Mouse (Mus musculus) spleen, adult 2 months (tissue): ENCODE measurements around the gene Hsph1. TPM values are rescaled to one million over a fixed set of nuclear protein-coding genes. Genes with fewer than 3 reads are reported as not detected.
A peak's percentile ranks its signal among the peaks of the same experiment; 100 is the strongest.

Experiments
- DNase-seq, 2 experiments: peaks; one replicate each; pipeline versions ENCODE4 v3.0.0 to v3.0.0-alpha.2; 2012 to 2021; ENCODE audit warnings: low spot score in 2 of 2, low read depth in 1 of 2
- H3K27ac ChIP-seq: fragments of 200-500 bp; 2 replicates; pipeline ENCODE4 v1.5.1; 2012; ENCODE audit warnings: low read length, inconsistent platforms; ENCODE audit not compliant: insufficient read depth
- H3K27me3 ChIP-seq: fragments of 200-500 bp; 2 replicates; pipeline ENCODE4 v1.6.1; 2012; ENCODE audit warnings: mild to moderate bottlenecking, moderate library complexity, low read length, inconsistent platforms; ENCODE audit not compliant: control insufficient read depth, insufficient read depth
- H3K36me3 ChIP-seq: fragments of 200-500 bp; 2 replicates; pipeline ENCODE4 v1.6.1; 2012; ENCODE audit warnings: mild to moderate bottlenecking, low read length, inconsistent platforms; ENCODE audit not compliant: control insufficient read depth, insufficient read depth
- H3K4me1 ChIP-seq: fragments of 200-500 bp; 2 replicates; pipeline ENCODE4 v1.6.1; 2011; ENCODE audit warnings: inconsistent platforms; ENCODE audit not compliant: control insufficient read depth, insufficient read depth, insufficient read length
- H3K4me3 ChIP-seq: fragments of 200-500 bp; 2 replicates; pipeline ENCODE4 v1.5.1; 2011; ENCODE audit warnings: mild to moderate bottlenecking, inconsistent platforms; ENCODE audit not compliant: insufficient read depth, insufficient read length; ENCODE audit errors: extremely low read depth
- CTCF ChIP-seq: fragments of 200-500 bp; IDR thresholded peaks from 2 replicates; pipeline ENCODE4 v1.5.1; 2011; ENCODE audit warnings: mild to moderate bottlenecking, inconsistent platforms; ENCODE audit not compliant: insufficient read depth, insufficient read length, insufficient replicate concordance; ENCODE audit errors: extremely low read depth
- POLR2A ChIP-seq: fragments of 200-500 bp; IDR thresholded peaks from 2 replicates; pipeline ENCODE4 v1.6.1; 2011; ENCODE audit warnings: low read depth, low read length, inconsistent platforms
- WGBS: fragments of 180-500 bp; shearing (Covaris S2); methylation state at CpG from one replicate; pipeline ENCODE4 v1.1.7; 2018; 5-methylcytosine and 5-hydroxymethylcytosine counted together
- polyA plus RNA-seq: library from polyadenylated mRNA; depleted of rRNA; stranded (reverse); fragments of >200 nt; gene quantifications from 2 replicates; pipeline ENCODE4 v1.2.3, GENCODE M21; 2012; rRNA removed

The Hsph1 gene
- 7.7 and 9.5 TPM in 2 replicates for polyA plus RNA-seq

GRCm38 (mm10) chr5:149636075-149636920, at the start of gene Hsph1:
TSS of gene Hsph1 (minus strand) at chr5:149636376.
- H3K4me1 ChIP-seq, result peaks cover 2% of the 10 kb centered on the region; the same call in 1 of the 2 replicates
- peak; percentile 80 for TF ChIP-seq POLR2A
- no peak for TF ChIP-seq CTCF
- under 1% methylated on average over 60 of the region's 60 CpGs for WGBS
- H3K36me3 ChIP-seq, result peaks cover 8% of the 10 kb centered on the region
- peak; percentile 98 for DNase-seq
- H3K27ac ChIP-seq, result peak within 1 kb of the TSS; percentile 94
- H3K4me3 ChIP-seq, result peak within 1 kb of the TSS; percentile 87
- no peaks in the 10 kb centered on the region for H3K27me3 ChIP-seq

GRCm38 (mm10) chr5:149680946-149681345, 44.8 kb upstream of the Hsph1 start:
- Histone ChIP-seq H3K27ac (no peak overlapping the region), H3K36me3 (no peaks in the 10 kb centered on the region), H3K27me3 (no peaks in the 10 kb centered on the region; the same call in 1 of the 2 replicates), H3K4me1 (peaks cover 8% of the 10 kb centered on the region; the same call in 1 of the 2 replicates), H3K4me3 (no peak overlapping the region)
- no peak for TF ChIP-seq POLR2A
- no peak for TF ChIP-seq CTCF
- no peak for DNase-seq
- 80% methylated on average over 5 of the region's 5 CpGs for WGBS

GRCm38 (mm10) chr5:149679886-149680285, 43.7 kb upstream of the Hsph1 start:
- TF ChIP-seq POLR2A (no peak), CTCF (no peak)

GRCm38 (mm10) chr5:149679362-149679761, 43.2 kb upstream of the Hsph1 start:
- 45% methylated on average over 12 of the region's 12 CpGs for WGBS
- Histone ChIP-seq H3K27me3 (no peaks in the 10 kb centered on the region; the same call in 1 of the 2 replicates), H3K4me3 (no peak overlapping the region), H3K4me1 (peaks cover 8% of the 10 kb centered on the region; the same call in 1 of the 2 replicates), H3K36me3 (no peaks in the 10 kb centered on the region), H3K27ac (no peak overlapping the region)
- TF ChIP-seq CTCF (no peak), POLR2A (no peak)
- no peak for DNase-seq

More at GRCm38 (mm10) chr5:149679886-149680285, 43.7 kb upstream of the Hsph1 start:
- no peaks in the 10 kb centered on the region; the same call in 1 of the 2 replicates for H3K27me3 ChIP-seq
- 90% methylated on average over 7 of the region's 7 CpGs for WGBS
- H3K27ac ChIP-seq, result no peak overlapping the region
- no peaks in the 10 kb centered on the region for H3K36me3 ChIP-seq
- DNase-seq, result no peak
- no peak overlapping the region for H3K4me3 ChIP-seq
- H3K4me1 ChIP-seq, result peaks cover 8% of the 10 kb centered on the region; the same call in 1 of the 2 replicates

- DNase-seq, result peak in 1 of 2 experiments; percentile 5
- Histone ChIP-seq H3K36me3 (no peaks in the 10 kb centered on the region), H3K27ac (no peak overlapping the region), H3K4me1 (peaks cover 8% of the 10 kb centered on the region; the same call in 1 of the 2 replicates), H3K27me3 (no peaks in the 10 kb centered on the region; the same call in 1 of the 2 replicates), H3K4me3 (peak overlapping the region; percentile 99)
- WGBS, result 13% methylated on average over 15 of the region's 15 CpGs
- TF ChIP-seq CTCF, result no peak
- no peak for TF ChIP-seq POLR2A
These were observed 42.8 kb upstream of the Hsph1 start for GRCm38 (mm10) chr5:149678990-149679348.

GRCm38 (mm10) chr5:149678100-149678989, 42.2 kb upstream of the Hsph1 start, which contains the start of gene B3glct:
TSS of gene B3glct (plus strand) at chr5:149678230.
- Histone ChIP-seq H3K27ac (peak within 1 kb of the TSS; percentile 98), H3K36me3 (no peaks in the 10 kb centered on the region)
- under 1% methylated on average over 61 of the region's 106 CpGs for WGBS

More at GRCm38 (mm10) chr5:149678100-149678989, 42.2 kb upstream of the Hsph1 start, which contains the start of gene B3glct:
- Histone ChIP-seq H3K27me3 (no peaks in the 10 kb centered on the region; the same call in 1 of the 2 replicates), H3K4me1 (peaks cover 8% of the 10 kb centered on the region; the same call in 1 of the 2 replicates), H3K4me3 (peak within 1 kb of the TSS; percentile 99)
- no peak for TF ChIP-seq POLR2A
- TF ChIP-seq CTCF, result peak; percentile 83; the same call in 1 of the 2 replicates
- DNase-seq, result peak; percentile 71 to 84
